In the genomic region with DNA sequence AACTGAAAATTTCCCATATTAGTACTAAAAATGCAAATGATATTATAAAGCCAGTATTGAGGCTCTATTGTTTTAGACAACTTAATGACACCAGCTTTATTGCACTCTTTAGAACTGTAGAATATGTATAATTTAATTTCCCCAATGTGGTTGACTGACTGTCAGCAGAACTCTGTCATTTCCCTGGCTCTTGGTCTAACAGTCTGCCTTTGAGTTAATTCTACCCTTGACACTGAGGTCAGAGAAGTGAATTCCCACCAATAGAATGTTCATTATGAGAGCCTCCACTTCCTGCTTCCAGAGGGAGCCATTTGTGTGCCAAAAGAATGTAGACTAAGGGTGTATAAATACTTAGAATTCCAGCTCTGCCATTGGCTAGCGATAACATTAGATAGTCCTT, we compare ENCODE assay signal across 23 mouse cellular contexts.
DNase-seq lines count a peak whose midpoint lies in the region; ATAC-seq and TF ChIP-seq lines count a peak whose summit lies in the region.
"Had no signal": no experiment of that assay in that cellular context is flagged by ENCODE, and none has a peak within 500 bp of the region (broad histone marks: within the 10 kb centered on the region; RNA-seq: fewer than 3 reads in every experiment).

No protein-coding gene starts in this region.

- no peak for TF ChIP-seq POLR2A in thymus, adult 2 months (IDR thresholded peaks at IDR 0.05; ENCODE audit: control insufficient read depth, extremely low read depth, insufficient read depth, low read length, poor library complexity)

- H3K4me3 ChIP-seq in lung, embryonic 16.5 days (ENCODE audit: low read length): no peak overlapping the region
- no peak overlapping the region for H3K4me3 ChIP-seq in thymus, adult 2 months (ENCODE audit: control insufficient read depth, insufficient read depth, low read length)
- no peak overlapping the region for H3K4me3 ChIP-seq in midbrain, embryonic 14.5 days (replicated peaks; ENCODE audit: low read depth, low read length)
- H3K4me3 ChIP-seq: embryonic facial prominence, embryonic 12.5 days; forebrain, embryonic 15.5 days; heart, embryonic 10.5 days; heart, embryonic 15.5 days had no signal

- no peak overlapping the region for H3K9ac ChIP-seq in lung, embryonic 16.5 days (ENCODE audit: low read length)
- no peak overlapping the region for H3K9ac ChIP-seq in midbrain, embryonic 14.5 days (replicated peaks; ENCODE audit: low read length)
- H3K9ac ChIP-seq: embryonic facial prominence, embryonic 12.5 days; forebrain, embryonic 15.5 days; heart, embryonic 15.5 days; hindbrain, embryonic 14.5 days had no signal

- no peaks in the 10 kb centered on the region for H3K9me3 ChIP-seq in lung, embryonic 16.5 days (ENCODE audit: control insufficient read depth, low read length)
- no peaks in the 10 kb centered on the region for H3K9me3 ChIP-seq in midbrain, embryonic 14.5 days (ENCODE audit: control insufficient read depth, low read length)
- H3K9me3 ChIP-seq: embryonic facial prominence, embryonic 12.5 days; forebrain, embryonic 15.5 days; heart, embryonic 10.5 days; heart, embryonic 15.5 days had no signal

- H3K27ac ChIP-seq in lung, embryonic 16.5 days (ENCODE audit: low read length): no peak overlapping the region
- no peak overlapping the region for H3K27ac ChIP-seq in thymus, adult 2 months (ENCODE audit: control insufficient read depth, insufficient read depth, low read length)
- H3K27ac ChIP-seq in midbrain, embryonic 14.5 days (replicated peaks; ENCODE audit: low read depth, low read length): no peak overlapping the region
- H3K27ac ChIP-seq: embryonic facial prominence, embryonic 12.5 days; forebrain, embryonic 15.5 days; heart, embryonic 10.5 days; heart, embryonic 15.5 days; hindbrain, embryonic 14.5 days had no signal

- 44% methylated on average over 1 of the region's 1 CpGs for WGBS in lung, embryonic 16.5 days
- 90% methylated on average over 1 of the region's 1 CpGs for WGBS in thymus, adult 2 months
- 95% methylated on average over 1 of the region's 1 CpGs for WGBS in midbrain, embryonic 14.5 days

- no peak for TF ChIP-seq CTCF in thymus, adult 2 months (IDR thresholded peaks at IDR 0.05; ENCODE audit: borderline replicate concordance, control insufficient read depth, extremely low read depth, insufficient read depth, low read length, poor library complexity)

- DNase-seq in embryo, embryonic 10 days (ENCODE audit: low spot score): peak; percentile 13
- DNase-seq in embryo, embryonic 9.5 days (ENCODE audit: extremely low spot score): no peak
- no peak for DNase-seq in lung, postnatal 4 days
- peak; percentile 26 for DNase-seq in ES-CJ7 (ENCODE audit: low read depth, low spot score)
- peak; percentile 28 for DNase-seq in embryo, embryonic 10.5 days (ENCODE audit: low spot score)
- no peak for DNase-seq in thymus, adult 2 months
- no peak for DNase-seq in midbrain, embryonic 14.5 days
- DNase-seq: adrenal gland, adult 8-10 months; B cell, adult 2 months; cerebellum, adult 11 months; cerebellum, adult 8-10 months; cerebellum, postnatal 25 days; gastrocnemius, postnatal 36 days; heart, adult 18-20 months; heart, postnatal 14 days had no signal

- no peaks in the 10 kb centered on the region for H3K27me3 ChIP-seq in lung, embryonic 16.5 days (ENCODE audit: control insufficient read depth, insufficient read depth, low read depth, low read length)
- H3K27me3 ChIP-seq in thymus, adult 2 months (ENCODE audit: control insufficient read depth, insufficient read depth, low read length): no peaks in the 10 kb centered on the region
- H3K27me3 ChIP-seq in midbrain, embryonic 14.5 days (ENCODE audit: control insufficient read depth, insufficient read depth, low read length): no peaks in the 10 kb centered on the region
- H3K27me3 ChIP-seq: embryonic facial prominence, embryonic 12.5 days; forebrain, embryonic 15.5 days; heart, embryonic 15.5 days; Patski had no signal

- H3K4me2 ChIP-seq in lung, embryonic 16.5 days (ENCODE audit: low read depth, low read length): no peak overlapping the region
- H3K4me2 ChIP-seq in midbrain, embryonic 14.5 days (ENCODE audit: low read length): no peak overlapping the region
- H3K4me2 ChIP-seq: embryonic facial prominence, embryonic 12.5 days; forebrain, embryonic 15.5 days; heart, embryonic 15.5 days; hindbrain, embryonic 14.5 days had no signal

- H3K36me3 ChIP-seq in lung, embryonic 16.5 days (ENCODE audit: control insufficient read depth, insufficient read depth, low read length): no peaks in the 10 kb centered on the region
- H3K36me3 ChIP-seq in thymus, adult 2 months (ENCODE audit: control insufficient read depth, insufficient read depth, low read length): no peaks in the 10 kb centered on the region
- peaks cover 16% of the 10 kb centered on the region for H3K36me3 ChIP-seq in midbrain, embryonic 14.5 days (ENCODE audit: control insufficient read depth, insufficient read depth, low read length)
- H3K36me3 ChIP-seq: embryonic facial prominence, embryonic 12.5 days; heart, embryonic 10.5 days; heart, embryonic 15.5 days had no signal

- H3K4me1 ChIP-seq in lung, embryonic 16.5 days (replicated peaks; ENCODE audit: control insufficient read depth, insufficient read depth, low read length): no peaks in the 10 kb centered on the region
- H3K4me1 ChIP-seq in thymus, adult 2 months (replicated peaks; ENCODE audit: control insufficient read depth, insufficient read depth, low read length): no peaks in the 10 kb centered on the region
- no peaks in the 10 kb centered on the region for H3K4me1 ChIP-seq in midbrain, embryonic 14.5 days (ENCODE audit: control insufficient read depth, insufficient read depth, low read length)
- H3K4me1 ChIP-seq: embryonic facial prominence, embryonic 12.5 days; forebrain, embryonic 15.5 days; heart, embryonic 10.5 days; heart, embryonic 15.5 days had no signal

- ATAC-seq in lung, embryonic 16.5 days (ENCODE audit: low read depth): 0 out of 2 replicates have a peak, but pooled peaks have one; percentile 36
- ATAC-seq in midbrain, embryonic 14.5 days (ENCODE audit: low FRiP score, low TSS enrichment): no peak
- ATAC-seq: CD4-positive, CD25-positive, alpha-beta regulatory T cell, adult 4 months; forebrain, embryonic 15.5 days; Patski had no signal

Comparison
In these comparisons a context has a peak if more than half of its experiments do, and no peak if none do; other contexts are left out.
1. DNase-seq: peak in embryo, embryonic 10 days (single experiment), ES-CJ7 (single experiment) and embryo, embryonic 10.5 days (single experiment); none in embryo, embryonic 9.5 days (single experiment), lung, postnatal 4 days (0 of 2), thymus, adult 2 months (single experiment) and midbrain, embryonic 14.5 days (single experiment).